Mouse (Mus musculus) neural tube, embryonic 11.5 days (tissue): ENCODE data around the gene Hs3st6. TPM values are rescaled to one million over a fixed set of nuclear protein-coding genes. Genes with fewer than 3 reads are reported as not detected.
A peak's percentile ranks its signal among the peaks of the same experiment; 100 is the strongest.
"Not testable (repeated sequence)": the region's sequence is repeated elsewhere in the genome, so short reads cannot be mapped to it uniquely, and the experiment has no call there.

Experiments
- ATAC-seq: fragments of 200-750 bp; cut with Nextera tagmentation; 2 replicates; pipeline ENCODE4 v1.8.0; 2017; ENCODE audit warnings: moderate number of reproducible peaks, mild to moderate bottlenecking, moderate TSS enrichment, moderate library complexity; ENCODE audit not compliant: insufficient read depth, low FRiP score, low TSS enrichment
- DNase-seq: peaks from one replicate; pipeline ENCODE4 v3.0.0-alpha.2; 2015; ENCODE audit warnings: low spot score
- H3K27ac ChIP-seq: fragments of 300-500 bp; sonication (generic); 2 replicates; pipeline ENCODE4 v1.5.1; 2014; ENCODE audit warnings: low read depth, mild to moderate bottlenecking, low read length
- H3K27me3 ChIP-seq: fragments of 300-500 bp; sonication (generic); 2 replicates; pipeline ENCODE4 v1.6.1; 2014; ENCODE audit warnings: mild to moderate bottlenecking, low read length, mixed read lengths; ENCODE audit not compliant: control insufficient read depth, insufficient read depth
- H3K36me3 ChIP-seq: fragments of 300-500 bp; sonication (generic); 2 replicates; pipeline ENCODE4 v1.6.1; 2014; ENCODE audit warnings: mild to moderate bottlenecking, low read length, moderate library complexity, mixed read lengths; ENCODE audit not compliant: control insufficient read depth, insufficient read depth
- H3K4me1 ChIP-seq: fragments of 300-500 bp; sonication (generic); 2 replicates; pipeline ENCODE4 v1.6.1; 2014; ENCODE audit warnings: low read length, mixed read lengths; ENCODE audit not compliant: control insufficient read depth, insufficient read depth
- H3K4me2 ChIP-seq: fragments of 300-500 bp; sonication (generic); 2 replicates; pipeline ENCODE4 v1.6.1; 2014; ENCODE audit warnings: low read depth, mild to moderate bottlenecking, moderate library complexity
- H3K4me3 ChIP-seq: fragments of 300-500 bp; sonication (generic); 2 replicates; pipeline ENCODE4 v1.5.1; 2014; ENCODE audit warnings: low read depth, low read length
- H3K9ac ChIP-seq: fragments of 300-500 bp; sonication (generic); 2 replicates; pipeline ENCODE4 v1.6.1; 2014; ENCODE audit warnings: mild to moderate bottlenecking, low read length
- H3K9me3 ChIP-seq: fragments of 300-500 bp; sonication (generic); 2 replicates; pipeline ENCODE4 v1.6.1; 2016; ENCODE audit warnings: low read length; ENCODE audit not compliant: control insufficient read depth
- WGBS: fragments of 180-500 bp; shearing (Covaris S2); extraction: QIAGEN DNeasy Blood & Tissue Kit; methylation state at CpG from one replicate; pipeline ENCODE4 v1.1.7; 2014; 5-methylcytosine and 5-hydroxymethylcytosine counted together
- polyA plus RNA-seq: library from polyadenylated mRNA; unstranded; fragments of >200 nt; fragmentation: Nextera tagmentation; extraction: Ambion mirVana; gene quantifications from 2 replicates; pipeline ENCODE4 v1.2.1, GENCODE M21; 2014

Gene Hs3st6
- polyA plus RNA-seq, 1 experiment from 2014 or later: 0.81 TPM

DNA sequence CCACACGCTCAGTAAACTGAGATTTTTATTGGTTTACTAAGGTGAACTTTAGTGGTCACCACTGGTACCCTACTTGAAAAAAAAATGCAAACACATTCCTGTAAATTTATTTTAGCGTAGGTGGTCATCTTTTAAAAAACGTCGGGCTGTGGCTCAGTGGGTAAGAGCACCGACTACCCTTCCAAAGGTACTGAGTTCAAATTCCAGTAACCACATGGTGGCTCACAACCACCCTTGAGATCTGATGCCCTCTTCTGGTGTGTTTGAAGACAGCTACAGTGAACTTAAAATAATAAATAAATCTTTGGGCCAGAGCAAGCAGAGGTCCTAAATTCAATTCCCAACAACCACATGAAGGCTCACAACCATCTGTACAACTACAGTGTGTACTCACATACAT, 33.9 kb upstream of the Hs3st6 start:
- ATAC-seq: not testable (repeated sequence)
- WGBS: 58% methylated on average over 5 of the region's 5 CpGs

DNA sequence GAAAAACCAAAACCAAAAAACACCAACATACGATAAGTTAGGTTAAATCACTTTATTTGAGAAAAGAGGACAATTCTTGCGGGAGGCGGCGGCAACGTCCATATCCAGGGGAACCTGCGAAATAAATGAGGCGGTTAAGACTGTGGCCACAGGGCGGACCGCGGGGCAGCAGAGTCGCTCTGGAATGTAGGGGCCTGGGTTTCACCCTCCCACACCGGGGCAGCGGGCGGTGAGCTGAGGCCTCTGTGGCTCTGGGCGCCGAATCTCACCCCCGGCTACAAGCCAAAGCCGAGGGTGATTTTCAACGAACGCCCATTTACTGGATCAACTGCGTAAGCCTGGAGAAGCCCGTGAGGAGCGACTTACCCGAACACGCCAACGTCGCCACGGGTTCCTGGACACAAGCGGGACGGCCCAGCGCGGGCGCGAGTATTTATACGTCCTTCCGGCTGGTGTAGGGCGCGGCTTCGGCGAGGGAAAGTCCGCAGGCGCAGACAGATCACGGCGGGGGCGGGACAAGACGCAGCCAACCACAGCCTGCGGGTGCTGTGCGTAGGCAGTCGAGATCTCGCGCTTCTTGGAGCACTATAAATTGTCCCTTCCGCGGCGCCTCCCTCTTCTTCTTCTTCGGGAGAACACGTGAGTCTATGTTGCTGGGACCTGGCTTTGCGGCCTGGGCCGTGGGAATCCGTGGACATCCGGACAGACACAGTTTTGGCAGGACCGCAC, 33.1 kb upstream of the Hs3st6 start:
- Histone ChIP-seq H3K9ac (peak overlapping the region; percentile 90), H3K4me2 (peak overlapping the region; percentile 84), H3K27me3 (no peaks in the 10 kb centered on the region), H3K36me3 (peaks cover 10% of the 10 kb centered on the region), H3K4me3 (peak overlapping the region; percentile 74), H3K27ac (peak overlapping the region; percentile 77), H3K4me1 (peaks cover 10% of the 10 kb centered on the region), H3K9me3 (no peaks in the 10 kb centered on the region)
- peak; percentile 96 for ATAC-seq
- WGBS: under 1% methylated on average over 61 of the region's 61 CpGs
- DNase-seq: peak; percentile 99

More for the DNA sequence above, 33.9 kb upstream of the Hs3st6 start:
- not testable (repeated sequence) for H3K9me3 ChIP-seq, H3K27me3 ChIP-seq, H3K27ac ChIP-seq, DNase-seq
- peaks cover 10% of the 10 kb centered on the region for H3K4me1 ChIP-seq
- H3K36me3 ChIP-seq: peaks cover 10% of the 10 kb centered on the region
- H3K4me3 ChIP-seq: peak overlapping the region; percentile 74
- H3K4me2 ChIP-seq: peak overlapping the region; percentile 51
- peak overlapping the region; percentile 75 for H3K9ac ChIP-seq

DNA sequence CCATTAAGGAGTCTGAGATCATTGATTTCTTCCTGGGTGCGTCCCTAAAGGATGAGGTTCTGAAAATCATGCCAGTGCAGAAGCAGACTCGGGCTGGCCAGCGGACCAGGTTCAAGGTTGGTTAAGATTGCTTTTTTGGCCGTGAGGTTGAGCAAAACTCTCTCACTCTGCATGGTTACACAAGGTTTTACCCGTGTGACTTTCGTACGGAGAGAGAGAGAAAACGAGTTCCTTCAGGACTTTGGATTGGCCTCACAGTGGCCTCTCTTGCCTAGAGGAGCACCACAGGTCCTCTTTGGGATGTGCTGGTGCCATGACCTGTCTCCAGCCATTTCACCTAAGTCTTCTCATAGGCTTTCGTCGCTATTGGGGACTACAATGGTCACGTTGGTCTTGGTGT, 32.2 kb upstream of the Hs3st6 start:
- H3K4me2 ChIP-seq: peak overlapping the region; percentile 84
- not testable (repeated sequence) for H3K9me3 ChIP-seq, ATAC-seq, DNase-seq, H3K27me3 ChIP-seq, H3K27ac ChIP-seq
- 1% methylated on average over 11 of the region's 11 CpGs for WGBS
- H3K9ac ChIP-seq: peak overlapping the region; percentile 90
- H3K36me3 ChIP-seq: peaks cover 10% of the 10 kb centered on the region
- H3K4me1 ChIP-seq: peaks cover 10% of the 10 kb centered on the region
- H3K4me3 ChIP-seq: peak overlapping the region; percentile 74

DNA sequence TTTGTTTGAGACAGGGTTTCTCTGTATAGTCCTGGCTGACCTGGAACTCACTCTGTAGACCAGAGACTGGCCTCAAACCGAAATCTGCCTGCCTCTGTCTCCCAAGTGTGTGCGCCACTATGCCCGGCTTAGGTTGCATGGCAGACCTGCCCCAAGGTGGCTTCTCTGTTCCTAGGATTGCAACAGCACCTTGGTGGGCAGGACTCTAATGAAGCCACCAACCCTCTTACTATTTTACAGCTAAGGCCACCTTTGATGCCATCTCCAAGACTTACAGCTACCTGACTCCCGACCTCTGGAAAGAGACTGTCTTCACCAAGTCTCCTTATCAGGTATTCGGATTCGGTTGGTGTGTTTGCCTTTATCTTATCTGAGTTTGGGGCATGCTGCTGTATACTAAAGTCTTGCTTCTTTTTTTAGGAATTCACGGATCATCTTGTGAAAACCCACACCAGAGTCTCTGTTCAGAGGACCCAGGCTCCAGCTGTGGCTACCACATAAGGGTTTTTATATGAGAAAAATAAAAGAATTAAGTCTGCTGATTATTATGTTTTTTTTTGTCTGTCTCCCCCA, 31.3 kb upstream of the Hs3st6 start:
- Histone ChIP-seq H3K4me1 (peaks cover 10% of the 10 kb centered on the region), H3K4me3 (peak overlapping the region; percentile 74), H3K4me2 (peak overlapping the region; percentile 84), H3K9ac (peak overlapping the region; percentile 15; the same call in 1 of the 2 replicates)
- H3K27me3 ChIP-seq, H3K9me3 ChIP-seq, DNase-seq, ATAC-seq, H3K36me3 ChIP-seq, H3K27ac ChIP-seq: not testable (repeated sequence)
- WGBS: 65% methylated on average over 7 of the region's 7 CpGs

DNA sequence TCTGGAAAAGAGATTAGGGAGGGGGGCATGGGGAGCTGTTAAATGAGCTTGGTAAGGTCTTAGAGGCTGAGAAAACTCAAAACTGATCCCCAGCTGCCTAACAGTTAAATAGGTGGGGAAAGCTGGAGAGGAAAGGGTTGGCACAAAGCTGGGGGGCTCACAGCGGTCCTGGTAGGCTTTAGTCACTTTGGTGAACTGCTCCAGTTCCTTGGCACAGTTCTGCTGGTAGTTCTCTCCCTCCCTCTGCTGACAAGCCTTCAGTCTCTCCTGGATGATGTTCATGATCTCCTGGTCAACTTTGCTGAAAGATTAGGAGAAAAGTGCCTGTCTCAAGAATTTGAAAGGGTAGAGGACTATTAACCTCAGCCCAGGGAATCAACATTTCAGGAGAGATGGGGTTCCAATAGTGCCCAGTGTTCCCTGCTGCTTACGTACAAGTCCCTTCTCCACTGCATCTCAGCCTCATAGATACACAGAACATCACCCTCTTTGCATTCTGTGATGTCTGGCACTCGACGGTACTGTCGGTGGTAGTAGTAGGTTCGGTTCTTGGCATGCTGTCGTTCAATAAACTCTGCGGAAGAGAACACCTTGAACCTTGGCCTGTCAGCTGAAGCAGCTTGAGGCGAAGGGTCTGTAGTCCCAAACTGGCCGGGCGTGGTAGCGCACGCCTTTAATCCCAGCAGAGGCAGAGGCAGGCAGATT, 30.4 kb upstream of the Hs3st6 start:
- WGBS: 38% methylated on average over 13 of the region's 13 CpGs
- no peak overlapping the region for H3K9ac ChIP-seq

DNA sequence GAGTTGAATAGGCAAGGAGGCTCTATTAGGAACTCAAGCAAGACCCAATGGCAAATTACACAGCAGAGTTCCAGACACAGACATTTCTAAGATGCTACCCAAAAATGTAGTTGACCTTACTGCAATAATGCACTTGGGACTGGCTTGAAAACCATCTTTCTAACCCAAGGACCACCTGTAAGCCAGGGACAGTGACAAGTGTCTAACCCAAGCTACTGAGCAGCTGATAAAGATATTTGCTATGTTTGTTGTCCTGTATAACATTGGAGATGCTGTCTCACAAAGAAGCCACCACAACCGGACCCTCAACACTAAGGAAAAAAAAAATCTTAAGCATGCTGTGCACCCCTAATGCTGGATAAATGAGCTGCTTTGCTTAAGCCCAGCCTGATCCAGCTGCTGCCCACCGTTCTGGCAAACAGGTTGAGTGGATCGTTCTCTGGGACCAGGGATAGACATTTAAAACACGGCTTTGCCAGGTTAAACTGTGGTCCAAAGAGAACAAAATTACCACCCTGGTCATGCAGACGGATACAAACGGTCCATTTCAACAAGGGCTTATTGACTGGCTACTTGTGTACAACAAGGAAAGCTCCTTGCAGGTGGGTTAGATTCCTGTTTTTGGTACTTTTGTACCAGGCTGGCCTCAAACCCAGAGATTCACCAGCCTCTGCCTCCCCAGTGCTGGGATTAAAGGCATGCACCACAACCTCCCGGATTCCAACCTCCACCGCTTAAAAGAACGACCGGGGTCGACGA, 29.5 kb upstream of the Hs3st6 start:
- 5% methylated on average over 12 of the region's 12 CpGs for WGBS
- H3K27ac ChIP-seq: peak overlapping the region; percentile 44; the same call in 1 of the 2 replicates
- H3K4me1 ChIP-seq: peaks cover 10% of the 10 kb centered on the region
- H3K4me3 ChIP-seq: peak overlapping the region; percentile 81
- no peaks in the 10 kb centered on the region for H3K27me3 ChIP-seq
- ATAC-seq (no peak), DNase-seq (no peak)
- H3K4me2 ChIP-seq: peak overlapping the region; percentile 86
- peaks cover 6% of the 10 kb centered on the region; the same call in 1 of the 2 replicates for H3K36me3 ChIP-seq
- H3K9me3 ChIP-seq: no peaks in the 10 kb centered on the region
- peak overlapping the region; percentile 81 for H3K9ac ChIP-seq

More for the DNA sequence above, 30.4 kb upstream of the Hs3st6 start:
- H3K27me3 ChIP-seq: no peaks in the 10 kb centered on the region
- H3K4me2 ChIP-seq: peak overlapping the region; percentile 24; the same call in 1 of the 2 replicates
- no peaks in the 10 kb centered on the region for H3K9me3 ChIP-seq
- H3K4me1 ChIP-seq: peaks cover 10% of the 10 kb centered on the region
- peak overlapping the region; percentile 15 for H3K4me3 ChIP-seq
- H3K36me3 ChIP-seq: peaks cover 6% of the 10 kb centered on the region; the same call in 1 of the 2 replicates
- DNase-seq (no peak), ATAC-seq (no peak)
- no peak overlapping the region for H3K27ac ChIP-seq

DNA sequence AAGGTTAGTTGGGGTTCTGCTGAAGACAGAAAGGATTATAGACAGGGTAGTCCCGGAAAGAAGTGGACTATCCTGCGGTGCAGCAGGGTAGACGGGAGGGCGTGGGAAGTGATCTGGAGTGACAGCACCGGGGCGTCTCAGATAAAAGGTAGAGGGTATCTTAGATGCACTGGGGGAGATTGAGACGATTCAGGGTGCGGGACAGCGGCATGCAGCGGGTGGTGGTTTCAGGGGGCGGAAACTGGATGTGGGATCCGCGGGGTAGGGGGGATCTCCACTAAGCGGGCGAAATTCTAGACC, 29.0 kb upstream of the Hs3st6 start:
- H3K27ac ChIP-seq: peak overlapping the region; percentile 44; the same call in 1 of the 2 replicates
- peaks cover 6% of the 10 kb centered on the region; the same call in 1 of the 2 replicates for H3K36me3 ChIP-seq
- peaks cover 10% of the 10 kb centered on the region for H3K4me1 ChIP-seq
- peak overlapping the region; percentile 81 for H3K9ac ChIP-seq
- WGBS: under 1% methylated on average over 15 of the region's 15 CpGs
- no peak for DNase-seq
- H3K9me3 ChIP-seq: no peaks in the 10 kb centered on the region
- H3K4me2 ChIP-seq: peak overlapping the region; percentile 86
- peak overlapping the region; percentile 81 for H3K4me3 ChIP-seq
- ATAC-seq: peak; percentile 5; the same call in 1 of the 2 replicates
- no peaks in the 10 kb centered on the region for H3K27me3 ChIP-seq

DNA sequence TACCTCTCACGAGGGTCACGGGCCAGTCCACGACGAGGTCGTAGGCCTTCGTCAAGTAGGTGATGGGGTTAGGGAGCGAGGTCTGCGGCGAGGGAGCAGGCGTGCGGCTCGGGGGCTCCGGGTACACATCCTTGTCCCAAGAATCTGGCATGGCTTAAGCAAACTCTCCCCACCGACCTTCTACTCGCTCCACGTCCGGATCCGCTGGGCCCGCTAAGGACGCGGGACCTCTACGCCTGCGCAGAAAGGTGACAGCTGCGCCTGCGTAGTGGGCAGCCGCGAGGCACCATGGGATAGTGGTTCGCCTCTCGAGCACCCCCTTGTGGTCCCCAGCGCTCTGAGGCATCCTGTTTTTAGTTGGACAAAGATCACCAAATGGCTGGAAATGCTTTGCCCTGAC, 28.6 kb upstream of the Hs3st6 start, which contains the start of gene Ndufb10:
Gene Ndufb10 (minus strand): TSS at position 295 of the 400 bp plus-strand sequence.
- Histone ChIP-seq H3K4me2 (peak within 1 kb of the TSS; percentile 86), H3K36me3 (peaks cover 6% of the 10 kb centered on the region; the same call in 1 of the 2 replicates), H3K27ac (peak within 1 kb of the TSS; percentile 54; the same call in 1 of the 2 replicates), H3K9ac (peak within 1 kb of the TSS; percentile 81), H3K9me3 (no peaks in the 10 kb centered on the region), H3K27me3 (no peaks in the 10 kb centered on the region), H3K4me3 (peak within 1 kb of the TSS; percentile 81), H3K4me1 (peaks cover 10% of the 10 kb centered on the region)
- DNase-seq: peak; percentile 97
- WGBS: 0% methylated on average over 30 of the region's 30 CpGs
- ATAC-seq: peak; percentile 59
